Mouse (Mus musculus) kidney, adult 2 months (tissue): Measurements from ENCODE around the gene Bcl6.

ENCODE experiments used
- CTCF ChIP-seq: fragments of 200-500 bp; conservative IDR thresholded peaks from 2 replicates; pipeline ENCODE4 v1.5.1; 2011; ENCODE audit warnings: low read depth, mild to moderate bottlenecking, control low read depth, low read length, moderate library complexity, mixed read lengths; ENCODE audit not compliant: insufficient read depth, insufficient read length
- POLR2A ChIP-seq: fragments of 200-500 bp; IDR thresholded peaks from one replicate; pipeline ENCODE4 v1.6.1; 2011; ENCODE audit warnings: low read depth, low read length, control low read depth

DNA sequence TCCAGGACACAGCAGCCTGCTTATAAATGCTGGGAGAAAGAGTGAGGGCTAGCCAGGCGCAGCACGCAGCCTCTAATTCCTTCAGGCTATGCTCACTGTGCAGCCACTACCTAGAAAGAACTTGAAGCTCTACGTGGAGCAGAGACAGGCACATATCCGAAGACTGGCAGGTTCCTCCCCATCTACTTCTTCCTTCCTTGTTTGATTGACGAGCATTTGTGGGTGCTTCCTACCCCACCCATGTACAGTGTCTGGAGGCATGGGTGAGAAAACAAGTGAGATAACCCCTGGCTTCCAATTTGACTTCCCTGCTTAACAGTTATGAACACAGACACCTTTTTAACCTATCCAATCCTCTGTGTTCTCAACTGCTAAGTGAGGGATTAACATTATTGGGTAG is 28.1 kb upstream of the Bcl6 start:
- TF ChIP-seq CTCF (no peak), POLR2A (no peak)
